Mouse (Mus musculus) myocyte (in vitro differentiated cells): ENCODE data around the gene Pola2. TPM values are rescaled to one million over a fixed set of nuclear protein-coding genes. Genes with fewer than 3 reads are reported as not detected.

Experiments
- H3K27me3 ChIP-seq: one replicate; pipeline ENCODE4 v1.6.1; 2011; ENCODE audit not compliant: control insufficient read depth, insufficient read depth, insufficient read length
- H3K36me3 ChIP-seq: one replicate; pipeline ENCODE4 v1.6.1; 2011; ENCODE audit not compliant: control insufficient read depth, insufficient read depth
- H3K4me2 ChIP-seq: one replicate; pipeline ENCODE4 v1.6.1; 2011; ENCODE audit warnings: low read depth, control low read depth
- H3K4me3 ChIP-seq: one replicate; pipeline ENCODE4 v1.5.1; 2011; ENCODE audit warnings: mild to moderate bottlenecking, control low read depth, moderate library complexity
- H3K79me2 ChIP-seq: one replicate; pipeline ENCODE4 v1.6.1; 2011; ENCODE audit not compliant: control insufficient read depth, insufficient read depth
- H3ac ChIP-seq: one replicate; pipeline ENCODE4 v1.6.1; 2011; ENCODE audit not compliant: control insufficient read depth, insufficient read length
- CEBPB ChIP-seq: IDR thresholded peaks from 2 replicates; pipeline ENCODE4 v1.6.1; 2011; ENCODE audit warnings: mild to moderate bottlenecking, moderate library complexity; ENCODE audit not compliant: poor library complexity, insufficient read depth, severe bottlenecking
- E2F4 ChIP-seq: IDR thresholded peaks from one replicate; pipeline ENCODE4 v1.6.1; 2011; ENCODE audit warnings: mild to moderate bottlenecking, control low read depth, moderate library complexity; ENCODE audit not compliant: insufficient read depth
- MAX ChIP-seq: IDR thresholded peaks from one replicate; pipeline ENCODE4 v1.6.1; 2011; ENCODE audit warnings: low read depth, mild to moderate bottlenecking, control low read depth
- MYOD1 ChIP-seq, 3 experiments: IDR thresholded peaks; one replicate each; pipeline ENCODE4 v1.6.1; 2011; ENCODE audit warnings: control low read depth in 2 of 3, low read depth in 2 of 3, mild to moderate bottlenecking in 2 of 3, moderate library complexity in 1 of 3; ENCODE audit not compliant: insufficient read length in 2 of 3, control insufficient read depth in 1 of 3
- MYOG ChIP-seq, 3 experiments: IDR thresholded peaks; one replicate each; pipeline ENCODE4 v1.6.1; 2011; ENCODE audit warnings: control low read depth in 2 of 3, low read depth in 2 of 3, mild to moderate bottlenecking in 2 of 3; ENCODE audit not compliant: insufficient read length in 2 of 3, control insufficient read depth in 1 of 3, insufficient read depth in 1 of 3
- POLR2A ChIP-seq: IDR thresholded peaks from one replicate; pipeline ENCODE4 v1.6.1; 2011; ENCODE audit warnings: low read depth, mild to moderate bottlenecking, control low read depth, moderate library complexity; ENCODE audit not compliant: insufficient read length
- POLR2AphosphoS2 ChIP-seq: IDR thresholded peaks from one replicate; pipeline ENCODE4 v1.6.1; 2011; ENCODE audit warnings: low read depth, control low read depth; ENCODE audit not compliant: insufficient read length
- REST ChIP-seq: IDR thresholded peaks from one replicate; pipeline ENCODE4 v1.6.1; 2011; ENCODE audit warnings: mild to moderate bottlenecking, control low read depth, moderate library complexity; ENCODE audit not compliant: insufficient read depth, insufficient read length
- SRF ChIP-seq: IDR thresholded peaks from one replicate; pipeline ENCODE4 v1.6.1; 2011; ENCODE audit warnings: low read depth; ENCODE audit not compliant: control insufficient read depth, insufficient read length
- TCF12 ChIP-seq: IDR thresholded peaks from one replicate; pipeline ENCODE4 v1.6.1; 2011; ENCODE audit warnings: mild to moderate bottlenecking, control low read depth; ENCODE audit not compliant: poor library complexity, insufficient read depth, severe bottlenecking
- TCF3 ChIP-seq: IDR thresholded peaks from one replicate; pipeline ENCODE4 v1.6.1; 2011; ENCODE audit warnings: low read depth, control low read depth; ENCODE audit not compliant: insufficient read length
- USF1 ChIP-seq: IDR thresholded peaks from one replicate; pipeline ENCODE4 v1.6.1; 2011; ENCODE audit warnings: low read depth, mild to moderate bottlenecking, control low read depth, moderate library complexity
- polyA plus RNA-seq: library from polyadenylated mRNA; unstranded; fragments of >200 nt; fragmentation: generic; extraction: Trizol; gene quantifications from one replicate; pipeline ENCODE4 v1.2.1, GENCODE M21; 2012; ENCODE audit warnings: missing spikeins

Gene Pola2
- polyA plus RNA-seq, 1 experiment = 11.9 TPM

DNA sequence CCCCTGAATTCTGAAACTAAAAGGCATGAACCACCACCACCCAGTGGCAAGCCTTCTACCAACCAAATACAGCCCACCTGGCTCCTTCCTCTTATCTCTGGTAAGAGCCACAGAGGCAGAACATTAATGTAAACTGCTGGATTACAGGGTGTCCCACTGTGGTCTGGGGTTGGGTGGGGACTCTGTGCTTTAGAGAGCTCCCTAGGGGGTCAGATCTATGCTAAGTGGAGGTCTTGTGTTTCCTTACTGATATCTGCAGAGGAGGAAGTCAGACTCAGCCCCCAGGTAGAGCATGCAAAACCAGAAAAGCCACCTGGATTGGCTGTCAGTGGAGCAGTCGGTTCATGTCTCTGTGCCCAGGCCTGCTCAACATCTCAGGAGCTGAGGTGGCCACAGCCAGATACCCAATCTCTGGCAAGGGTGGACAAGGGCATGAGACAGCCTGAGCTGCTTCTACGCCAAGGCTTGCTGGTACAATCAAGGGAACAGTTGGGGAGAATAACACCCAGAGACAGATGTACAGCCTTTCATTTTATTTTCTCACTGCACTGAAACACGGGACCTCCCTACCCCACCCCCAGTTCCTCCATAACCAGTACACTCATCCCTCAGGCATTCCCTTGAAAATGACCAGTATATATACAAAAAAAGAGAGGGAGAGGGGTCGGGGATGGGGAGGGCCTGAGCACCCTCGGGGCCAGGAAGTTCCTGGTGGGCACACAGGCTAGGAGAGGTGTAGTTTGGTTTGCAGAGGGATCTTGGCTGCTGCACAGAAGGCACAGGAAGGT, 24.2 kb upstream of the Pola2 start:
- H3K36me3 ChIP-seq = peaks cover 11% of the 10 kb centered on the region
- no peak overlapping the region for H3K4me3 ChIP-seq
- H3K4me2 ChIP-seq = peak overlapping the region; percentile 53
- H3ac ChIP-seq = no peak overlapping the region
- H3K79me2 ChIP-seq = no peaks in the 10 kb centered on the region
- TF ChIP-seq CEBPB = no peak
- peak in 1 of 3 experiments; percentile 4 for TF ChIP-seq MYOD1 (IDR thresholded peaks at IDR 0.05; ENCODE audit: control insufficient read depth in 1 of 3, insufficient read length in 2 of 3, low read depth in 2 of 3)
- TF ChIP-seq TCF3 = no peak
- no peaks in the 10 kb centered on the region for H3K27me3 ChIP-seq

DNA sequence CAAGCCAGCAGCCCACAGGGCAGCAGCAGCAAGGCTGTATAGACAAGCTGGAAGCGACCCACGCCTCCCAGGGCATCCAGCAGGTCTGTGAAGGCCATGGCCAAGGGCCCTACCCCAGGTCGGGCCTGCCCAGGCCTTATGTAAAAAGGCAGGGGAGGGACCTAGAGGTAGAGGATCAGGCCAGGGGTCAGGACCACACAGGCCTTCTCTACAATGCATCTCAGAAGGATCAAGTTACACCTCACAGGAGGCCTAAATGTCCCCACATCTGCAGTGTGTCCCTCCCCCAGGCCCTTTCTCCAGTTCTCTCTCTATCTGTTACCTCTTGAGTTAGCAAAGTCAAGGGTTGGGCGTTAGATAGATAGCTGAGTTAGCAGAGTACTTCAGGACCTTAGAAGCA, 22.0 kb upstream of the Pola2 start, which contains the start of gene Slc22a20:
Gene Slc22a20, minus strand, starts transcription at position 101 of the 400 bp plus-strand sequence.
- Histone ChIP-seq H3K79me2 (no peaks in the 10 kb centered on the region), H3K36me3 (peaks cover 5% of the 10 kb centered on the region), H3K4me2 (no peak within 1 kb of the TSS), H3ac (no peak within 1 kb of the TSS), H3K27me3 (no peaks in the 10 kb centered on the region), H3K4me3 (no peak within 1 kb of the TSS)
- no peak for TF ChIP-seq TCF12
- TF ChIP-seq POLR2A = no peak
- TF ChIP-seq MAX = no peak
- no peak for TF ChIP-seq REST
- no peak for TF ChIP-seq CEBPB
- TF ChIP-seq SRF = no peak
- no peak for TF ChIP-seq E2F4
- no peak for TF ChIP-seq TCF3
- TF ChIP-seq USF1 = no peak
- TF ChIP-seq MYOD1 (IDR thresholded peaks at IDR 0.05; ENCODE audit: control insufficient read depth in 1 of 3, insufficient read length in 2 of 3, low read depth in 2 of 3) = no peak
- TF ChIP-seq POLR2AphosphoS2 = no peak
- no peak for TF ChIP-seq MYOG (IDR thresholded peaks at IDR 0.05; ENCODE audit: control insufficient read depth in 1 of 3, insufficient read depth in 1 of 3, insufficient read length in 2 of 3, low read depth in 2 of 3)

DNA sequence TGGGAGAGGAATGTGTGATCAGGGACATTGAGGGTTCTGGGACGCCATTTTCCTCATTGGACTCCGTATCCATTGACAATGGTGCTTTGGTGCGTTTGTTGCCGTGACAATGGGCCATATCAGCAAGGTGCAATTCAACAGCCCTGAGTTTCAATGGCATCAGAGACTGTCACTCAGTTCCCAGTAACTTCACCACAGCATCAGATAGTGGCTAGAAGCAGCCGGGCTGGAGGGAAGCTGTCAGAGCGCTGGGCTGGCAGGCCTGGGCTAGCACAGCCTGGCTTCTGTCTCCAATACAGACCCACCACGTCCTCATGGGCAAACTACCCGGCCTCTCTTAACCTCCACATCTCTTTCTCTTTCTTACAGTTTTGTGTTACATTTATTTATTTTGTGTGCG, 16.5 kb upstream of the Pola2 start:
- no peak for TF ChIP-seq TCF12
- no peak for TF ChIP-seq TCF3
- TF ChIP-seq MAX = no peak
- no peak for TF ChIP-seq MYOG (IDR thresholded peaks at IDR 0.05; ENCODE audit: control insufficient read depth in 1 of 3, insufficient read depth in 1 of 3, insufficient read length in 2 of 3, low read depth in 2 of 3)
- TF ChIP-seq MYOD1 (IDR thresholded peaks at IDR 0.05; ENCODE audit: control insufficient read depth in 1 of 3, insufficient read length in 2 of 3, low read depth in 2 of 3) = no peak
- no peak for TF ChIP-seq POLR2A
- TF ChIP-seq SRF = no peak
- no peak for TF ChIP-seq CEBPB
- H3K4me3 ChIP-seq = no peak overlapping the region

DNA sequence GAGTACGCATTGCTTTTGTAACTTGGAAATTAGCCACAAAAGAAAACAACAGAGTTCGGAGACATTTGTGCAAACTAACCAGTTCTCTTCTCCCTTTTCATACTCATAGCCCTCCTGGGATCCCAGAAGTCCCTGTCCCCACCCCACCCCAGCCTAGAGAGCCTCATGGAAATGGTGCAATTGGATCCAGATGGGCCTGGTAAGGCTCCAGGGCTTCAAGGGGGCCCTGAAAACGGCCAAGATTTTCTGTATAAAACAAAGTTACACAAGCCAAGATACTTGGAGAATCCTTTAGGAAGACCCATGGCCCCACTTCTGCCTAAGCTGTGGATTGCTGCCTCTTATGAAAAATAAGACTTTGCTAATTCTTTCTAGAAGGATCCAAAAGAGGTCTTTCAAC, 13.7 kb upstream of the Pola2 start:
- Histone ChIP-seq H3K79me2 (no peaks in the 10 kb centered on the region), H3K36me3 (no peaks in the 10 kb centered on the region), H3ac (no peak overlapping the region), H3K4me3 (no peak overlapping the region), H3K4me2 (no peak overlapping the region), H3K27me3 (no peaks in the 10 kb centered on the region)
- TF ChIP-seq POLR2AphosphoS2 = no peak
- no peak for TF ChIP-seq POLR2A
- no peak for TF ChIP-seq MYOG (IDR thresholded peaks at IDR 0.05; ENCODE audit: control insufficient read depth in 1 of 3, insufficient read depth in 1 of 3, insufficient read length in 2 of 3, low read depth in 2 of 3)
- no peak for TF ChIP-seq TCF12
- no peak for TF ChIP-seq REST
- TF ChIP-seq USF1 = no peak
- TF ChIP-seq E2F4 = no peak
- TF ChIP-seq MYOD1 (IDR thresholded peaks at IDR 0.05; ENCODE audit: control insufficient read depth in 1 of 3, insufficient read length in 2 of 3, low read depth in 2 of 3) = no peak
- no peak for TF ChIP-seq MAX
- no peak for TF ChIP-seq TCF3
- no peak for TF ChIP-seq CEBPB
- no peak for TF ChIP-seq SRF

More for the DNA sequence above, 16.5 kb upstream of the Pola2 start:
- Histone ChIP-seq H3K4me2 (no peak overlapping the region), H3K79me2 (no peaks in the 10 kb centered on the region), H3ac (no peak overlapping the region), H3K36me3 (no peaks in the 10 kb centered on the region), H3K27me3 (no peaks in the 10 kb centered on the region)
